Mouse (Mus musculus) cerebellum, postnatal 25 days (tissue): Measurements from ENCODE around the gene Zfp426.

Experiments used
- DNase-seq, 2 experiments: peaks; one replicate each; pipeline ENCODE4 v3.0.0; 2021; ENCODE audit warnings: mixed read lengths in 2 of 2

Zfp426 gene

DNA sequence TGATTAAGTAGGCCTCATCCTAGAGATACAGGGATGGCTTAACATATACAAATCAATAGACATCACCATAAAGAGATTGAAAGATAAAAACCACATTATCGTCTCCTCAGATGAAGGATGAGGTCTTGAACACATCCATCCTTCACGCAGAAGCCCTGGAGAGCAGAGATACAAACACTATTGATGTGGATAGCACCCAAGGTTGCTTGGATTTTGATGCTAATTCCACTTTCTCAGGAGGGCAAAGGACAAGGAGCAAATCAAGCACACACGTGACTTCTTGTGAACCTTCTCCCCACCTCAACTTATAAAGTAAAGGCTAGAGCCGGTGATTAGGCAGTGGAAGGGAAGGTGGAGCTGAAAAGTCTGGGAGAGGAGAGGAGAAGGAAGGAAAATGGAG, 38.9 kb downstream of the Zfp426 start:
- DNase-seq, result no peak

DNA sequence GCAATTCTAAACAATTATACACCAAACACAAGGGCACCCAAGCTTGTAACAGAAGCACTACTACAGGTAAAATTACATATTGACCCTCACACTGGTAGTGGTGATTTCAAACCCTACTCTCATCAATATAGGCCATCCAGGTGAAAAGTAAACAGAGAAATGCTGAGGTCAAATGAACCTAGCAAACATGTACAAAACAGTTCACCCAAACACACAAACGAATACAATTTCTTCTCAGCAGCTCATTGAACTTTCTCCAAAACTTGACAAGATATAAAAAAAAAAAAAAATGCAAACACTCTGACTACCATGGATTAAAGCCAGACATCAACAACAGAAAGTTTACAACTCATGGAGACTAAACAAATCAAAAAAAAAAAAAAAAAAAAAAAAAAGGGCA, 41.1 kb downstream of the Zfp426 start:
- DNase-seq, result no peak

DNA sequence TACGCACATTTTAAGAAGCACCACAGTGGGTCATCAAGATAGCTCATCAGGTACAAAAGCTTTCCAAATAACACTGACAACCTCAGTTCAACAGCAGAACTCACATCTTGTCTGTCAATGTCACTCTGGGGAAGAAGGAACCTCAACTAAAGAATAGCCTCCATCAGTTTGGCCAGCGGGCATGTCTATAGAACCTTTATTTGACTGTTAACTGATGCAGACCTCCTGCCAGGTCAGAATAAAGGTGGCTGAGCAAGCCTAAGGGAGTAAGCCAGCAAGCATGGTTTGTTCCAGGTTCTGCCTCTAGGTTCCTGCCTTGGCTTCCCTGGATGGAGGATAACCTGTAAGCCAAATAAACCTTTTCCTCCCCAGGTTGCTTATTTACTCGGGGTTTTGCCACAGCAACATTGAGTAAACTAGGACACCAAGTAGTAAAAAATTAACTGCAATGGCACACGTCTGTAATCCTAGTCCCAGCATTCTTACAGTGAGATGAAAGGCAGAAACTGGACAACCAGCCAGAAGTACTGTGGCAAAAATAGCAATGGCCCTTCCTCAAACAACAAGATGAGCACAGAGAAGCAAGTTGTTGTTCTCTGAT, 49.3 kb downstream of the Zfp426 start:
- no peak for DNase-seq

- DNase-seq, result no peak
Measured at GRCm38 (mm10) chr9:20430004-20430403, 62.5 kb downstream of the Zfp426 start.
